Mouse (Mus musculus): Measurements from ENCODE around the gene Crb1. TPM values are rescaled to one million over a fixed set of nuclear protein-coding genes. Genes with fewer than 3 reads are reported as not detected.

Gene Crb1
- polyA plus RNA-seq, 1 experiment, result 0.16 TPM

- H3K27me3 ChIP-seq (ENCODE audit: control insufficient read depth, insufficient read depth, low read length, poor library complexity, severe bottlenecking), result no peaks in the 10 kb centered on the region
- TF ChIP-seq CTCF (IDR thresholded peaks at IDR 0.05; ENCODE audit: low read depth, low read length) (no peak), POLR2A (IDR thresholded peaks at IDR 0.05; ENCODE audit: insufficient read depth, low read length) (no peak), EP300 (IDR thresholded peaks at IDR 0.05; ENCODE audit: insufficient read depth, low read depth, low read length) (no peak)
Measured at GRCm38 (mm10) chr1:139292023-139292422, 84.9 kb downstream of the Crb1 start.

GRCm38 (mm10) chr1:139291593-139291992, 85.3 kb downstream of the Crb1 start:
- TF ChIP-seq EP300 (IDR thresholded peaks at IDR 0.05; ENCODE audit: insufficient read depth, low read depth, low read length) (no peak), POLR2A (IDR thresholded peaks at IDR 0.05; ENCODE audit: insufficient read depth, low read length) (no peak), CTCF (IDR thresholded peaks at IDR 0.05; ENCODE audit: low read depth, low read length) (no peak)
- Histone ChIP-seq H3K9ac (ENCODE audit: low read depth, poor library complexity, severe bottlenecking) (no peak overlapping the region), H3K4me3 (ENCODE audit: low read depth, low read length) (no peak overlapping the region), H3K4me1 (ENCODE audit: control insufficient read depth, insufficient read depth, low read length) (no peaks in the 10 kb centered on the region), H3K9me3 (replicated peaks; ENCODE audit: control insufficient read depth, insufficient read depth, low read length, poor library complexity, severe bottlenecking) (no peaks in the 10 kb centered on the region), H3K27me3 (ENCODE audit: control insufficient read depth, insufficient read depth, low read length, poor library complexity, severe bottlenecking) (no peaks in the 10 kb centered on the region), H3K36me3 (ENCODE audit: control insufficient read depth, insufficient read depth, low read length, poor library complexity, severe bottlenecking) (no peaks in the 10 kb centered on the region), H3K27ac (ENCODE audit: insufficient read depth, low read length) (no peak overlapping the region)

More at GRCm38 (mm10) chr1:139292023-139292422, 84.9 kb downstream of the Crb1 start:
- H3K9me3 ChIP-seq (replicated peaks; ENCODE audit: control insufficient read depth, insufficient read depth, low read length, poor library complexity, severe bottlenecking), result no peaks in the 10 kb centered on the region
- no peaks in the 10 kb centered on the region for H3K36me3 ChIP-seq (ENCODE audit: control insufficient read depth, insufficient read depth, low read length, poor library complexity, severe bottlenecking)
- H3K9ac ChIP-seq (ENCODE audit: low read depth, poor library complexity, severe bottlenecking), result no peak overlapping the region
- H3K27ac ChIP-seq (ENCODE audit: insufficient read depth, low read length), result no peak overlapping the region
- H3K4me1 ChIP-seq (ENCODE audit: control insufficient read depth, insufficient read depth, low read length), result no peaks in the 10 kb centered on the region
- no peak overlapping the region for H3K4me3 ChIP-seq (ENCODE audit: low read depth, low read length)

- Histone ChIP-seq H3K9me3 (replicated peaks; ENCODE audit: control insufficient read depth, insufficient read depth, low read length, poor library complexity, severe bottlenecking) (no peaks in the 10 kb centered on the region), H3K4me3 (ENCODE audit: low read depth, low read length) (no peak overlapping the region)
- TF ChIP-seq POLR2A (IDR thresholded peaks at IDR 0.05; ENCODE audit: insufficient read depth, low read length), result no peak
- no peak for TF ChIP-seq EP300 (IDR thresholded peaks at IDR 0.05; ENCODE audit: insufficient read depth, low read depth, low read length)
- no peak for TF ChIP-seq CTCF (IDR thresholded peaks at IDR 0.05; ENCODE audit: low read depth, low read length)
Measured at GRCm38 (mm10) chr1:139276619-139277320, 100.1 kb downstream of the Crb1 start.

GRCm38 (mm10) chr1:139267844-139268243, 109.1 kb downstream of the Crb1 start:
- H3K27me3 ChIP-seq (ENCODE audit: control insufficient read depth, insufficient read depth, low read length, poor library complexity, severe bottlenecking), result no peaks in the 10 kb centered on the region
- H3K4me1 ChIP-seq (ENCODE audit: control insufficient read depth, insufficient read depth, low read length), result no peaks in the 10 kb centered on the region
- H3K27ac ChIP-seq (ENCODE audit: insufficient read depth, low read length), result no peak overlapping the region
- TF ChIP-seq POLR2A (IDR thresholded peaks at IDR 0.05; ENCODE audit: insufficient read depth, low read length), result no peak
- no peak for TF ChIP-seq EP300 (IDR thresholded peaks at IDR 0.05; ENCODE audit: insufficient read depth, low read depth, low read length)
- TF ChIP-seq CTCF (IDR thresholded peaks at IDR 0.05; ENCODE audit: low read depth, low read length), result no peak
- no peak overlapping the region for H3K9ac ChIP-seq (ENCODE audit: low read depth, poor library complexity, severe bottlenecking)
- no peaks in the 10 kb centered on the region for H3K9me3 ChIP-seq (replicated peaks; ENCODE audit: control insufficient read depth, insufficient read depth, low read length, poor library complexity, severe bottlenecking)
- H3K36me3 ChIP-seq (ENCODE audit: control insufficient read depth, insufficient read depth, low read length, poor library complexity, severe bottlenecking), result no peaks in the 10 kb centered on the region
- H3K4me3 ChIP-seq (ENCODE audit: low read depth, low read length), result no peak overlapping the region

More at GRCm38 (mm10) chr1:139276619-139277320, 100.1 kb downstream of the Crb1 start:
- Histone ChIP-seq H3K36me3 (ENCODE audit: control insufficient read depth, insufficient read depth, low read length, poor library complexity, severe bottlenecking) (no peaks in the 10 kb centered on the region), H3K27me3 (ENCODE audit: control insufficient read depth, insufficient read depth, low read length, poor library complexity, severe bottlenecking) (no peaks in the 10 kb centered on the region), H3K27ac (ENCODE audit: insufficient read depth, low read length) (no peak overlapping the region), H3K4me1 (ENCODE audit: control insufficient read depth, insufficient read depth, low read length) (no peaks in the 10 kb centered on the region), H3K9ac (ENCODE audit: low read depth, poor library complexity, severe bottlenecking) (no peak overlapping the region)

GRCm38 (mm10) chr1:139264245-139264644, 112.7 kb downstream of the Crb1 start:
- no peak for TF ChIP-seq POLR2A (IDR thresholded peaks at IDR 0.05; ENCODE audit: insufficient read depth, low read length)
- TF ChIP-seq CTCF (IDR thresholded peaks at IDR 0.05; ENCODE audit: low read depth, low read length), result no peak
- no peak for TF ChIP-seq EP300 (IDR thresholded peaks at IDR 0.05; ENCODE audit: insufficient read depth, low read depth, low read length)
- Histone ChIP-seq H3K9me3 (replicated peaks; ENCODE audit: control insufficient read depth, insufficient read depth, low read length, poor library complexity, severe bottlenecking) (no peaks in the 10 kb centered on the region), H3K4me3 (ENCODE audit: low read depth, low read length) (no peak overlapping the region)

GRCm38 (mm10) chr1:139263158-139263557, 113.7 kb downstream of the Crb1 start:
- H3K27me3 ChIP-seq (ENCODE audit: control insufficient read depth, insufficient read depth, low read length, poor library complexity, severe bottlenecking), result no peaks in the 10 kb centered on the region; the same call in 1 of the 2 replicates
- no peak overlapping the region for H3K9ac ChIP-seq (ENCODE audit: low read depth, poor library complexity, severe bottlenecking)
- H3K4me1 ChIP-seq (ENCODE audit: control insufficient read depth, insufficient read depth, low read length), result no peaks in the 10 kb centered on the region
- H3K9me3 ChIP-seq (replicated peaks; ENCODE audit: control insufficient read depth, insufficient read depth, low read length, poor library complexity, severe bottlenecking), result no peaks in the 10 kb centered on the region
- TF ChIP-seq POLR2A (IDR thresholded peaks at IDR 0.05; ENCODE audit: insufficient read depth, low read length) (no peak), CTCF (IDR thresholded peaks at IDR 0.05; ENCODE audit: low read depth, low read length) (no peak)
- no peaks in the 10 kb centered on the region for H3K36me3 ChIP-seq (ENCODE audit: control insufficient read depth, insufficient read depth, low read length, poor library complexity, severe bottlenecking)
- no peak overlapping the region for H3K27ac ChIP-seq (ENCODE audit: insufficient read depth, low read length)
- no peak overlapping the region for H3K4me3 ChIP-seq (ENCODE audit: low read depth, low read length)

More at GRCm38 (mm10) chr1:139264245-139264644, 112.7 kb downstream of the Crb1 start:
- Histone ChIP-seq H3K27ac (ENCODE audit: insufficient read depth, low read length) (no peak overlapping the region), H3K27me3 (ENCODE audit: control insufficient read depth, insufficient read depth, low read length, poor library complexity, severe bottlenecking) (no peaks in the 10 kb centered on the region), H3K4me1 (ENCODE audit: control insufficient read depth, insufficient read depth, low read length) (no peaks in the 10 kb centered on the region), H3K36me3 (ENCODE audit: control insufficient read depth, insufficient read depth, low read length, poor library complexity, severe bottlenecking) (no peaks in the 10 kb centered on the region), H3K9ac (ENCODE audit: low read depth, poor library complexity, severe bottlenecking) (no peak overlapping the region)
